Mouse (Mus musculus): ENCODE data around the gene Acot8. TPM values are rescaled to one million over a fixed set of nuclear protein-coding genes. Genes with fewer than 3 reads are reported as not detected.

Acot8 gene
- 19.8 and 20.6 TPM in 2 replicates for polyA plus RNA-seq (2015; fragmentation: Nextera tagmentation; extraction: Ambion mirVana)

DNA sequence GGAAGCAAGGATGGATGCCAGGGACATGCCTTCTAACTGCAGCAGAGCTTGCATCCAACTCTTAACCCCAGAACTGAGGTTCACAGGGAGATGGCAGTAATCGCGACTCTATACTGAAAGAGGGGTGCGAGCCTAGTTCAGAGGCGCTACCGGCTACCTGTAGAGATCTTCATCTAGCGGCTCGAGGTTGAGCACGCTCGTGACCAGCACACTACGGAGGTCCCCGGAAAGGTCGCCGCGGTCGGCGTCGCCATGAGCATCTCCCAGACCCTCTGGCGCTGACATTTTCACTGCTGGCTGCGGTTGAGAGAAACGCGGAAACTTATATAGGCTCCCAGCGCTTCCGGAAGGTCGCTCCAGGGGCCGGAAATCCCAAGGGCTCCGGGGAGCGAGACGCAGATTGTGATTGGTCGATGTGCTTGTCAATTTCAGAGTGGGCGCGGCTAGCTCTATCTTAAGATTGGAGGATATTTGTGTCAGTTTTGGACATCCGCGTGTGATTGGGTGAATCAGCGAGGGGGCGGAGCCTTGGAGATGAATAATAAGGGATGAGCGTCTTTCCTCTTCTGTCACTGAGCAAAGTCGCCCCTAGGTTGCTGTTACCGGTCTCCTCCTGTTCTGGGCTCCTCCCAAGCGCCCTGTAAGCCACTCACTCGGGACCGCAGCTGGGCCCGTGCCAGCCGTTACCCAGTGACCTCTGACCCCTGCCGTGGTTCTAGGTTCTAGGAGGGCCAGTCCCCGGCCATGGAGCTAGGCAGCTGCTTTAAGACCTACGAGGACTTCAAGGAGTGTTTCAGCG lies at the start of gene Acot8, which contains the start of gene Zswim3:
Gene Acot8 (minus strand): TSS at position 350 of the 799 bp plus-strand sequence.
Gene Zswim3 (plus strand): TSS at position 566 of the 799 bp plus-strand sequence.
- Histone ChIP-seq H3K4me2 (ENCODE audit: low read depth, low read length) (peak within 1 kb of the TSS; percentile 93), H3K4me1 (ENCODE audit: control insufficient read depth, low read depth, low read length) (peaks cover 28% of the 10 kb centered on the region), H3K36me3 (ENCODE audit: control insufficient read depth, insufficient read depth) (peaks cover 13% of the 10 kb centered on the region), H3K27me3 (ENCODE audit: control insufficient read depth, insufficient read depth, low read depth, low read length) (no peaks in the 10 kb centered on the region), H3K9me3 (replicated peaks; ENCODE audit: control insufficient read depth, low read length) (no peaks in the 10 kb centered on the region), H3K4me3 (ENCODE audit: low read depth, low read length) (peak within 1 kb of the TSS; percentile 96), H3K27ac (ENCODE audit: low read length) (peak within 1 kb of the TSS; percentile 100), H3K9ac (ENCODE audit: low read depth, low read length) (peak within 1 kb of the TSS; percentile 95)
- 0% methylated on average over 47 of the region's 47 CpGs for WGBS (ENCODE audit: insufficient replicate concordance)
- ATAC-seq (ENCODE audit: low read depth) = peak; percentile 91

GRCm38 (mm10) chr2:164850061-164850460 lies 45.4 kb upstream of the Acot8 start:
- Histone ChIP-seq H3K9me3 (replicated peaks; ENCODE audit: control insufficient read depth, low read length) (no peaks in the 10 kb centered on the region), H3K4me1 (ENCODE audit: control insufficient read depth, low read depth, low read length) (no peaks in the 10 kb centered on the region), H3K4me2 (ENCODE audit: low read depth, low read length) (no peak overlapping the region), H3K36me3 (ENCODE audit: control insufficient read depth, insufficient read depth) (no peaks in the 10 kb centered on the region), H3K27me3 (ENCODE audit: control insufficient read depth, insufficient read depth, low read depth, low read length) (peaks cover 10% of the 10 kb centered on the region), H3K4me3 (ENCODE audit: low read depth, low read length) (no peak overlapping the region), H3K27ac (ENCODE audit: low read length) (no peak overlapping the region), H3K9ac (ENCODE audit: low read depth, low read length) (no peak overlapping the region)
- 64% methylated on average over 8 of the region's 8 CpGs for WGBS (ENCODE audit: insufficient replicate concordance)
- no peak for ATAC-seq (ENCODE audit: low read depth)

DNA sequence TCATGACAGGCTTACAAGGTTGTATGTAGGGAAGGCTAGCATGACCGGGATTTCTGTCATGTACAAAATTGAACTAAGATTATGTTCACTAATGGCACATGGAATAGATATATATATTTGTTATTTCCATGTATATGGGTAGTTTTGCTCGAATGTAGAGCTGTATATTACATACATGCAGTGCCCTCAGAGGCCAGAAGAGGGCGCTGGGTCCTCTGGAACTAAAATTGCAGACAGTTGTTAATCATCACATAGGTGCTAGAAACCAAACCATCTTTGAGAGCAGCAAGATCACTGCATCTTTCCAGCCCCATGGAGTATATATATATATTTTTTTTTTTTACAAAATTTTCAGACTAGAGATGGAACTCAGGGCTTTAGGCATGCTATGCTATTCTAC lies 41.1 kb upstream of the Acot8 start:
- H3K4me3 ChIP-seq (ENCODE audit: low read depth, low read length) = no peak overlapping the region
- no peak overlapping the region for H3K4me2 ChIP-seq (ENCODE audit: low read depth, low read length)
- 39% methylated on average over 3 of the region's 3 CpGs for WGBS (ENCODE audit: insufficient replicate concordance)
- no peaks in the 10 kb centered on the region for H3K9me3 ChIP-seq (replicated peaks; ENCODE audit: control insufficient read depth, low read length)
- H3K9ac ChIP-seq (ENCODE audit: low read depth, low read length) = no peak overlapping the region
- no peak for ATAC-seq (ENCODE audit: low read depth)
- H3K4me1 ChIP-seq (ENCODE audit: control insufficient read depth, low read depth, low read length) = no peaks in the 10 kb centered on the region
- no peaks in the 10 kb centered on the region for H3K27me3 ChIP-seq (ENCODE audit: control insufficient read depth, insufficient read depth, low read depth, low read length)
- H3K36me3 ChIP-seq (ENCODE audit: control insufficient read depth, insufficient read depth) = no peaks in the 10 kb centered on the region
- H3K27ac ChIP-seq (ENCODE audit: low read length) = no peak overlapping the region

GRCm38 (mm10) chr2:164835164-164835563 lies 30.5 kb upstream of the Acot8 start:
- H3K9me3 ChIP-seq (replicated peaks; ENCODE audit: control insufficient read depth, low read length) = no peaks in the 10 kb centered on the region
- H3K27me3 ChIP-seq (ENCODE audit: control insufficient read depth, insufficient read depth, low read depth, low read length) = no peaks in the 10 kb centered on the region
- WGBS (ENCODE audit: insufficient replicate concordance) = 92% methylated on average over 4 of the region's 4 CpGs
- peaks cover 22% of the 10 kb centered on the region for H3K4me1 ChIP-seq (ENCODE audit: control insufficient read depth, low read depth, low read length)
- H3K9ac ChIP-seq (ENCODE audit: low read depth, low read length) = no peak overlapping the region
- H3K36me3 ChIP-seq (ENCODE audit: control insufficient read depth, insufficient read depth) = no peaks in the 10 kb centered on the region; the same call in none of the 2 replicates
- H3K4me2 ChIP-seq (ENCODE audit: low read depth, low read length) = no peak overlapping the region
- no peak overlapping the region for H3K27ac ChIP-seq (ENCODE audit: low read length)
- no peak for ATAC-seq (ENCODE audit: low read depth)
- no peak overlapping the region; the same call in 1 of the 2 replicates for H3K4me3 ChIP-seq (ENCODE audit: low read depth, low read length)

- peak overlapping the region; percentile 78 for H3K9ac ChIP-seq (ENCODE audit: low read depth, low read length)
- no peaks in the 10 kb centered on the region for H3K27me3 ChIP-seq (ENCODE audit: control insufficient read depth, insufficient read depth, low read depth, low read length)
- H3K27ac ChIP-seq (ENCODE audit: low read length) = peak overlapping the region; percentile 9; the same call in 1 of the 2 replicates
- 35% methylated on average over 8 of the region's 8 CpGs for WGBS (ENCODE audit: insufficient replicate concordance)
- H3K9me3 ChIP-seq (replicated peaks; ENCODE audit: control insufficient read depth, low read length) = no peaks in the 10 kb centered on the region
- peaks cover 22% of the 10 kb centered on the region for H3K4me1 ChIP-seq (ENCODE audit: control insufficient read depth, low read depth, low read length)
- peak; percentile 7; the same call in 1 of the 2 replicates for ATAC-seq (ENCODE audit: low read depth)
- H3K4me3 ChIP-seq (ENCODE audit: low read depth, low read length) = peak overlapping the region; percentile 63
- no peaks in the 10 kb centered on the region; the same call in none of the 2 replicates for H3K36me3 ChIP-seq (ENCODE audit: control insufficient read depth, insufficient read depth)
- peak overlapping the region; percentile 99 for H3K4me2 ChIP-seq (ENCODE audit: low read depth, low read length)
Measured at GRCm38 (mm10) chr2:164834531-164834930, 29.8 kb upstream of the Acot8 start.

DNA sequence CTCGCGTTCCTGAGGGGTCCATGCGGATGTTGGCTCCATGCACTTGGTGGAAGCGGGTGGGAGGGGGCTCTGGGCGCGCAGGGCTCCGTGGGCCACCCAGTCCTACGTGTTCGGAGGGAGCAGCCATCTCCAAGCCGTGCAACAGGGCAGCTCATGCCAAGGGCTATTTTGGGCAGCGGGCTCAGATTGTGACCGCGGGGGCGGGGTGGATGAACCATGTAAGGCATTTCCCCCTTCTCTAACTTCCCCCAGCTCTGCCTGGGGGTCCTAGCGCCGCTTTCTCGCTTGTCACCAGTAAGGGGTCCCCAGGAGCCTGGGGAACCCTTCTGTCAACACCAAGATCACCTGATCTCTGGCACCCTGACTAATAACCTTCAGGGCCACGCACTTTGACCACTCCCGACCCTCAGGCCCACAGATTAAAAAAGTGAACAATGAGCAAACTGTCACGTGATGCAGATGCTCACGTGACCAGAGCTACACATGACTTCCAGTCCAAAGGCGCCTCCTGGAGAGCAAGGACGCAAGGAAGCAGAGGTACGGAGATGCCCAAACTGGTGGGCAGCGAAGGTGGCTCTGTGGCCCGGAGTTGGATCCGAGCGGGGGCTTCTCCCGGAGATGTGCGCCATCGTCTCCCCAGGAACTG lies 28.8 kb upstream of the Acot8 start, which contains the start of gene Neurl2:
Gene Neurl2 (minus strand): TSS at position 143 of the 646 bp plus-strand sequence.
- Histone ChIP-seq H3K4me3 (ENCODE audit: low read depth, low read length) (peak within 1 kb of the TSS; percentile 63), H3K27me3 (ENCODE audit: control insufficient read depth, insufficient read depth, low read depth, low read length) (no peaks in the 10 kb centered on the region), H3K4me2 (ENCODE audit: low read depth, low read length) (peak within 1 kb of the TSS; percentile 99), H3K36me3 (ENCODE audit: control insufficient read depth, insufficient read depth) (no peaks in the 10 kb centered on the region; the same call in 1 of the 2 replicates), H3K27ac (ENCODE audit: low read length) (peak within 1 kb of the TSS; percentile 85), H3K9me3 (replicated peaks; ENCODE audit: control insufficient read depth, low read length) (no peaks in the 10 kb centered on the region), H3K9ac (ENCODE audit: low read depth, low read length) (peak within 1 kb of the TSS; percentile 78), H3K4me1 (ENCODE audit: control insufficient read depth, low read depth, low read length) (peaks cover 22% of the 10 kb centered on the region)
- WGBS (ENCODE audit: insufficient replicate concordance) = 0% methylated on average over 31 of the region's 31 CpGs
- peak; percentile 57 for ATAC-seq (ENCODE audit: low read depth)

DNA sequence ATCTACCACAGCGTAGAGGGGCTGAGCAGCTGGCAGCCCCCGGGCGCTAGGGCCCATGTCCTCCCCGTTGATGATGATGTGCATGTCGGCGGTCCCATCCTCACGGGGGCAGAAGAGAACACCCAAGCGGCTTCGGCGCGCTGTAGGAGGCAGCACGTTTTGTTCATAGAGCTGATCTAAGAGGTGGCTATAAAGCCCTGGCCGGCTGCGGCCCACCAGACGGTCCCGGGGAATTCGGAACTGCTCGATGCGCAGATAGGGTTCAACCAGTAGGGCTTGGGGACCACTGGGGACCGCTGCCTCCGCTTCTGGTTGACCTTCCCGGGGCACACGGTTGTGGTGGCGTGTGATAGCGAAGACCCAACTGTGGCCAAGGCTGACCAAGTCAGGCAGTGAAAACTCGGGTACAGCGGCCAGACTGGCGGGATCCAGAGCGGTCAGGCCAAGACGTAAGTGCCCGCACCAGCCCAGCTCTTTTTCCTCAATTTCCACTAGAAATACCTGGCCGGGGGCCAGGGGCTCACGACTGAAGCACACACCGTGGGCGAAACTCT lies 28.1 kb upstream of the Acot8 start, which contains the start of gene Ctsa:
Gene Ctsa (plus strand): TSS at position 126 of the 554 bp plus-strand sequence.
- Histone ChIP-seq H3K9ac (ENCODE audit: low read depth, low read length) (peak within 1 kb of the TSS; percentile 78), H3K4me2 (ENCODE audit: low read depth, low read length) (peak within 1 kb of the TSS; percentile 99), H3K4me3 (ENCODE audit: low read depth, low read length) (peak within 1 kb of the TSS; percentile 63), H3K36me3 (ENCODE audit: control insufficient read depth, insufficient read depth) (no peaks in the 10 kb centered on the region), H3K27me3 (ENCODE audit: control insufficient read depth, insufficient read depth, low read depth, low read length) (no peaks in the 10 kb centered on the region), H3K9me3 (replicated peaks; ENCODE audit: control insufficient read depth, low read length) (no peaks in the 10 kb centered on the region), H3K4me1 (ENCODE audit: control insufficient read depth, low read depth, low read length) (peaks cover 22% of the 10 kb centered on the region), H3K27ac (ENCODE audit: low read length) (peak within 1 kb of the TSS; percentile 85)
- peak; percentile 67 for ATAC-seq (ENCODE audit: low read depth)
- 1% methylated on average over 35 of the region's 35 CpGs for WGBS (ENCODE audit: insufficient replicate concordance)

- 54% methylated on average over 16 of the region's 16 CpGs for WGBS (ENCODE audit: insufficient replicate concordance)
- H3K4me3 ChIP-seq (ENCODE audit: low read depth, low read length) = peak overlapping the region; percentile 63
- H3K4me1 ChIP-seq (ENCODE audit: control insufficient read depth, low read depth, low read length) = peaks cover 26% of the 10 kb centered on the region
- H3K27me3 ChIP-seq (ENCODE audit: control insufficient read depth, insufficient read depth, low read depth, low read length) = no peaks in the 10 kb centered on the region
- H3K36me3 ChIP-seq (ENCODE audit: control insufficient read depth, insufficient read depth) = no peaks in the 10 kb centered on the region
- no peak for ATAC-seq (ENCODE audit: low read depth)
- peak overlapping the region; percentile 85 for H3K27ac ChIP-seq (ENCODE audit: low read length)
- H3K9me3 ChIP-seq (replicated peaks; ENCODE audit: control insufficient read depth, low read length) = no peaks in the 10 kb centered on the region
- peak overlapping the region; percentile 78 for H3K9ac ChIP-seq (ENCODE audit: low read depth, low read length)
- peak overlapping the region; percentile 99 for H3K4me2 ChIP-seq (ENCODE audit: low read depth, low read length)
Measured at GRCm38 (mm10) chr2:164832032-164832747, 27.5 kb upstream of the Acot8 start.

Data from liver, embryonic 16.5 days (tissue).